Mouse (Mus musculus) G1E (cell line): ENCODE measurements at regions not wholly inside any gene's neighbourhood (a gene's known extent, or its start where the extent isn't known, plus 50 kb on each side); places are given as distances from the start of the nearest gene placed in this dataset.

Source experiments
- CTCF ChIP-seq: IDR thresholded peaks from 2 replicates; pipeline ENCODE4 v1.5.1; 2012; ENCODE audit warnings: low read depth, low read length, inconsistent platforms, mixed read lengths
- GATA1 ChIP-seq: IDR thresholded peaks from 2 replicates; pipeline ENCODE4 v1.6.1; 2012; ENCODE audit warnings: borderline replicate concordance, low read length, inconsistent platforms, mixed read lengths
- POLR2AphosphoS5 ChIP-seq: IDR thresholded peaks from 2 replicates; pipeline ENCODE4 v1.6.1; 2012; ENCODE audit warnings: low read depth, low read length, inconsistent platforms; ENCODE audit not compliant: insufficient replicate concordance
- TAL1 ChIP-seq: conservative IDR thresholded peaks from 2 replicates; pipeline ENCODE4 v1.6.1; 2012; ENCODE audit warnings: low read depth, low read length, inconsistent platforms, mixed read lengths

DNA sequence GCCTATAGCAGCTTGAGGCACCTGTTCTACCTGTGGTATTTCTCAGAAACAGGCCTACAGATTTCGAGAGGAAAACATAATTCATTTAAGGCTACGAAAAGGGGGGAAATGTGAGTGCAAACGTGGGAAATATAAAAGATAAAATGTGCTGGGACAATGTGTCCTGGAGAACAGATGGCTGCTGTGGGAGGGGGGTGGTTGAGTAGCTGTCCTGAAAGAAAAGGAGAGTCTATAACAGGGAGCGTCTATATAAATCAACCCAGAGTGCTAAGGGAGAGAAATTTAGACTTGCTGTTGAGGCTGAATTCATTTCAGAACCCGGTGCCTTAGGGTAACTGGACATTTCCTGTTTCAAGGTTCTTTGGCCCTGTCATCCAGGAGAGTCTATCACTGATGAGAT, 625.5 kb upstream of the Pou3f3 start:
- no peak for TF ChIP-seq CTCF
- no peak for TF ChIP-seq TAL1
- no peak for TF ChIP-seq GATA1
- TF ChIP-seq POLR2AphosphoS5, result no peak
